Mouse (Mus musculus): ENCODE results near the gene Nfe2l2.
"Not testable (repeated sequence)": the region's sequence is repeated elsewhere in the genome, so short reads cannot be mapped to it uniquely, and the experiment has no call there.

Gene Nfe2l2

GRCm38 (mm10) chr2:75713083-75713482 is 8.6 kb upstream of the Nfe2l2 start:
- no peak for DNase-seq (ENCODE audit: low spot score)

GRCm38 (mm10) chr2:75707420-75707819 is 3.0 kb upstream of the Nfe2l2 start:
- no peak for DNase-seq (ENCODE audit: low spot score)

GRCm38 (mm10) chr2:75706435-75706834 is 2.0 kb upstream of the Nfe2l2 start:
- no peak for DNase-seq (ENCODE audit: low spot score)

GRCm38 (mm10) chr2:75705162-75705752 is 816 bp upstream of the Nfe2l2 start:
- no peak for DNase-seq (ENCODE audit: low spot score)

GRCm38 (mm10) chr2:75703375-75704181 is 863 bp downstream of the Nfe2l2 start:
- DNase-seq (ENCODE audit: low spot score): peak; percentile 88

- no peak for DNase-seq (ENCODE audit: low spot score)
These were observed 1.9 kb downstream of the Nfe2l2 start for GRCm38 (mm10) chr2:75702588-75702976.

- no peak for DNase-seq (ENCODE audit: low spot score)
These were observed 2.4 kb downstream of the Nfe2l2 start for GRCm38 (mm10) chr2:75701822-75702587.

- DNase-seq (ENCODE audit: low spot score): no peak
These were observed 3.2 kb downstream of the Nfe2l2 start for GRCm38 (mm10) chr2:75701207-75701606.

GRCm38 (mm10) chr2:75700543-75700942 is 3.9 kb downstream of the Nfe2l2 start:
- DNase-seq (ENCODE audit: low spot score): no peak

- no peak for DNase-seq (ENCODE audit: low spot score)
These were observed 5.6 kb downstream of the Nfe2l2 start for GRCm38 (mm10) chr2:75698874-75699273.

GRCm38 (mm10) chr2:75698007-75698406 is 6.4 kb downstream of the Nfe2l2 start:
- no peak for DNase-seq (ENCODE audit: low spot score)

GRCm38 (mm10) chr2:75697222-75697621 is 7.2 kb downstream of the Nfe2l2 start:
- DNase-seq (ENCODE audit: low spot score): no peak

GRCm38 (mm10) chr2:75696371-75696770 is 8.1 kb downstream of the Nfe2l2 start:
- DNase-seq (ENCODE audit: low spot score): no peak

- DNase-seq (ENCODE audit: low spot score): no peak
These were observed 8.6 kb downstream of the Nfe2l2 start for GRCm38 (mm10) chr2:75695676-75696350.

- not testable (repeated sequence) for DNase-seq (ENCODE audit: low spot score)
These were observed 9.5 kb downstream of the Nfe2l2 start for GRCm38 (mm10) chr2:75694926-75695325.

- no peak for DNase-seq (ENCODE audit: low spot score)
These were observed 12.1 kb downstream of the Nfe2l2 start for GRCm38 (mm10) chr2:75692369-75692768.

GRCm38 (mm10) chr2:75691316-75691715 is 13.1 kb downstream of the Nfe2l2 start:
- no peak for DNase-seq (ENCODE audit: low spot score)

- DNase-seq (ENCODE audit: low spot score): no peak
These were observed 13.8 kb downstream of the Nfe2l2 start for GRCm38 (mm10) chr2:75690656-75691055.

- DNase-seq (ENCODE audit: low spot score): no peak
These were observed 14.8 kb downstream of the Nfe2l2 start for GRCm38 (mm10) chr2:75689482-75690158.

- no peak for DNase-seq (ENCODE audit: low spot score)
These were observed 15.5 kb downstream of the Nfe2l2 start for GRCm38 (mm10) chr2:75688901-75689300.

GRCm38 (mm10) chr2:75687040-75687749 is 17.2 kb downstream of the Nfe2l2 start:
- DNase-seq (ENCODE audit: low spot score): no peak
